Mouse (Mus musculus) right cerebral cortex, postnatal 10 days (tissue): ENCODE measurements around the gene Rab10.

Experiments used
- DNase-seq, 2 experiments: peaks; one replicate each; pipeline ENCODE4 v3.0.0; 2021; ENCODE audit warnings: low spot score in 2 of 2

Rab10 gene

GRCm38 (mm10) chr12:3236831-3237681 is 72.7 kb downstream of the Rab10 start:
- DNase-seq = peak; percentile 70 to 81

GRCm38 (mm10) chr12:3236163-3236641 is 73.6 kb downstream of the Rab10 start:
- DNase-seq = peak; percentile 62 to 71

GRCm38 (mm10) chr12:3235646-3236161 is 74.1 kb downstream of the Rab10 start:
- peak; percentile 97 for DNase-seq

GRCm38 (mm10) chr12:3235124-3235631 is 74.6 kb downstream of the Rab10 start:
- DNase-seq = peak; percentile 95 to 98

- peak in 1 of 2 experiments; percentile 47 for DNase-seq
These were observed 75.7 kb downstream of the Rab10 start for GRCm38 (mm10) chr12:3234061-3234460.

GRCm38 (mm10) chr12:3223352-3223751 is 86.4 kb downstream of the Rab10 start:
- no peak for DNase-seq

- no peak for DNase-seq
These were observed 99.6 kb downstream of the Rab10 start for GRCm38 (mm10) chr12:3210181-3210580.

- DNase-seq = no peak
These were observed 100.6 kb downstream of the Rab10 start for GRCm38 (mm10) chr12:3209163-3209562.
